Mouse (Mus musculus): Measurements from ENCODE around the gene Tlnrd1. TPM values are rescaled to one million over a fixed set of nuclear protein-coding genes. Genes with fewer than 3 reads are reported as not detected.

The Tlnrd1 gene
- polyA plus RNA-seq, 2 experiments from 2014 or later = 0.25 to 1.1 TPM

DNA sequence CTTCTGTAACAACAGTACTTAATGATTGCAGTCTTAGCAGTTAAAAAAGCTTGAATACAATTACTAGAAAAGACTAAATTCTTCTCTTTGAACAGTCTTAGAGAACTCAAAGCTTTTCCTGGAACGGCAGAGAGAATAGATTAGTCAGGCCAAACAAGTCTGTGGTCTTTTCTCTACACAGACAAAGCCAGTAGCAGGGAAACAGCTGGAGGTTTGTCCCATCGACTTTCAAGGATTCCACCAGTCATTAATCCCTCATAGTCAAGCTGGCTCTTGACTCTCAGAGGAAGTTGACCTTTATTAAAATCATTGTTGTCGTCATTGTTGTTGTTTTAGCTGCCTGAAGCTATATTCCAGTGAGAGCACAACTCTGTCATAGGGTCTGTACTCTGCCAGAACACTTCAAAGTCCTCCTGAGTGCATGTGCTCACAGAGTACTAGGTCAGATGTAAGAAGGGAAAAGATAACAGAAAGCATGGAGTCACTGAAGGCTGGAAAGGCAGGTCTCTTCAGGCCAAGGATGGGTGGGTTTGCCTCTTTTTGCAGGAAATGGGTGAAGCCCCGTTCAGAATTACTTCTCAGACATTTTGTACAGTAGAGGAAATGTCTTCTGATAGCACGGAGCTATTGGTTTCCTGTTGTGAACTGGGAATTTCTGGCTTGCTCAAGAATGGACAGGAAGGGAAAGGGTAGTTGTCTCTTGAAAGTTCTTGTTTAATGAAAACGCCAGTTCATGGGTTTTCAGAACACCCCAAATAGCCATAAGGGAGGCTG lies 41.4 kb downstream of the Tlnrd1 start:
- no peak for ATAC-seq

DNA sequence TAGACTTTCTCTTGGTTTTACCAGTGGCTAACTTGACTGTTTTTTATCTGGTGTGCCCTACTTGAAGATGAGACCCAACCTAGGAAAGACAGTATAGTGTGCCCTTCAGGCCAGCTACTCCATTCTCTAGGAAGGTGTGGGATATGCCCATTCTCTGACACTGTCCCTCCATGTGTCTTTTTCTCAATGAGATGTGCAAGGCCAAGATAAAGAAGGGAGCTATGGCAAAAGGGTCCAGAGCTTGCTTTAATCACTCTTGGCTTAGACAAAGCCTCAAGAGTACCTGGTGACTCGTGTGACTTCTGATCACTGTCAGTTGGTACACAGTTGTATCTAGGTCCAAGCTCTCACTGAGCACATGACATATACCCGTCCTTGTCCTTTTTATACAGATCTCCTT lies 44.0 kb downstream of the Tlnrd1 start:
- ATAC-seq = no peak

- ATAC-seq = no peak
Observed at GRCm38 (mm10) chr7:83838525-83839224, 45.4 kb downstream of the Tlnrd1 start.

Other genes with a start within 250 kb of the Tlnrd1 start
- 100 to 1,000 TPM; 307 to 504 TPM for gene Il16, start 138.6 kb downstream of the Tlnrd1 start, polyA plus RNA-seq (2017; shearing (Covaris generic))
- gene Cfap161, start 89.4 kb downstream of the Tlnrd1 start, polyA plus RNA-seq (2017; shearing (Covaris generic)) = not detected
- gene Mesd, start 161 bp upstream of the Tlnrd1 start, polyA plus RNA-seq (2017; shearing (Covaris generic)) = 10 to 100 TPM; 49.7 to 52.7 TPM
- gene Cemip, start 202.2 kb upstream of the Tlnrd1 start, polyA plus RNA-seq (2017; shearing (Covaris generic)) = under 1 TPM in 1 of 2 experiments, not detected in 1; 0.19 TPM

All from CD4-positive, CD25-positive, alpha-beta regulatory T cell, adult 4 months (primary cell).